Mouse (Mus musculus) gastrocnemius, adult 2 months (tissue): ENCODE measurements around the gene Taar4. TPM values are rescaled to one million over a fixed set of nuclear protein-coding genes. Genes with fewer than 3 reads are reported as not detected.

Experiments used
- DNase-seq: peaks from one replicate; pipeline ENCODE4 v3.0.0; 2022
- H3K27ac ChIP-seq: fragments of 200-600 bp; 2 replicates; pipeline ENCODE4 v1.8.1; 2022; ENCODE audit warnings: mild to moderate bottlenecking
- H3K4me3 ChIP-seq: fragments of 200-600 bp; 2 replicates; pipeline ENCODE4 v1.8.1; 2022; ENCODE audit warnings: mild to moderate bottlenecking, moderate library complexity
- CTCF ChIP-seq: fragments of 200-600 bp; IDR thresholded peaks from 2 replicates; pipeline ENCODE4 v1.8.1; 2022; ENCODE audit warnings: antibody characterized with exemption, mild to moderate bottlenecking, moderate library complexity
- intact Hi-C: fragments of 180-260 bp; cut with DNase I; formaldehyde crosslinking; loops from one replicate; pipeline ENCODE4 v1.15.1; 2025
- total RNA-seq, 2 experiments: library from RNA; stranded (reverse); gene quantifications; 2 replicates each; pipeline ENCODE4 v1.2.3; 2021

Gene Taar4
- total RNA-seq, 2 experiments from 2014 or later: not detected

DNA sequence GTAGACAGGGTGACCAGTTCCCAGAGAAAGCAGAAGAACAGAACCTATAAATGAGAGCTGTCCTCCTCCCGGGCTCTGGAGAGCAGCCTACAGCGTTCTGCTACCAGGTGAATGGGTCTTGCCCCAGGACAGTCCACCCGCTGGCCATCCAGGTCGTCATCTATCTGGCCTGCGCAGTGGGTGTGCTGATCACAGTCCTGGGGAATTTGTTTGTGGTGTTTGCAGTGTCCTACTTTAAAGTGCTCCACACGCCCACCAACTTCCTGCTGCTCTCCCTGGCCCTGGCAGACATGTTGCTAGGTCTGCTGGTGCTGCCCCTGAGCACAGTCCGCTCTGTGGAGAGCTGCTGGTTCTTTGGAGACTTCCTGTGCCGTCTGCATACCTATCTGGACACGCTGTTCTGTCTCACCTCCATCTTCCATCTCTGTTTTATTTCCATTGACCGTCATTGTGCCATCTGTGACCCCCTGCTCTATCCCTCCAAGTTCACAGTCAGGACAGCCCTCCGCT lies 10.4 kb downstream of the Taar4 start, which contains the start of gene Taar5:
Gene Taar5, plus strand, starts transcription at position 51 of the 510 bp plus-strand sequence.
- intact Hi-C loops: no loop called here
- no peak within 1 kb of the TSS for H3K4me3 ChIP-seq
- no peak for TF ChIP-seq CTCF
- DNase-seq: no peak
- H3K27ac ChIP-seq: no peak within 1 kb of the TSS

DNA sequence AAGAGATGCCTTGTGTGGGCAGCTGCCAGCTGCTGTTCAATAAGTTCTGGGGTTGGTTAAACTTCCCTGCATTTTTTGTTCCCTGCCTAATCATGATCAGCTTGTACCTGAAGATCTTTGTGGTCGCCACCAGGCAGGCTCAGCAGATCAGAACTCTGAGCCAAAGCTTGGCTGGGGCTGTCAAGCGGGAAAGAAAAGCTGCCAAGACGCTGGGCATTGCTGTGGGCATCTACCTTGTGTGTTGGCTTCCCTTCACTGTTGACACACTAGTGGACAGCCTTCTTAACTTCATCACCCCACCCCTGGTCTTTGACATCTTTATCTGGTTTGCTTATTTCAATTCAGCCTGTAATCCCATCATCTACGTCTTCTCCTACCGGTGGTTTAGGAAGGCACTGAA lies 11.0 kb downstream of the Taar4 start:
- no peak for DNase-seq
- intact Hi-C loops: no loop called here
- H3K4me3 ChIP-seq: no peak overlapping the region
- no peak for TF ChIP-seq CTCF
- H3K27ac ChIP-seq: no peak overlapping the region

DNA sequence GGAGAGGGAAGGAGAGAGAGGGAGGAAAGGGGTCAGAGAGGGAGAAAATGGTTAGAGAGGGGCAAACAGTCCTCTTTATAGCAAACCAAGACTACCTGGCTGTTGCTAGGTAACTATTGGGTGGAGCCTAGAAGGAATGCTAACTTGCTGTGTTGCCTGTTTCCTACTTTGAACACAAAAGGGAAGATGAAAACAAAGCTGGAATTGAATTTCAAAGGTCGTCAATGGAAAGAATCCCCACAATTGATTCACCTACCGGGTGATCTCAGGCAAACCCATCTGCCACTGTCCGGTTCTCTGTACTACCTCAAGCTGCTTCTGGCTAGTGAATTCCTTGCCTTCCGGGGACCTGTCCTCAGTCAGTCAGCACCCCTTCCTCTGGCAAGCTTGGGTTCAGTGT lies 17.7 kb downstream of the Taar4 start:
- no peak for DNase-seq
- Histone ChIP-seq H3K27ac (no peak overlapping the region), H3K4me3 (no peak overlapping the region)
- no peak for TF ChIP-seq CTCF
- intact Hi-C loops: loop anchor here (5.0 kb wide), 1 partner anchor 154 kb away; no protein-coding TSS in a partner anchor

- TF ChIP-seq CTCF: peak; percentile 58
- Histone ChIP-seq H3K27ac (no peak overlapping the region), H3K4me3 (no peak overlapping the region)
- intact Hi-C loops: loop anchor here (1.0 to 5.0 kb wide), 2 partner anchors 132 to 153 kb away; no protein-coding TSS in a partner anchor
- peak; percentile 68 for DNase-seq
These were observed 18.8 kb downstream of the Taar4 start for GRCm38 (mm10) chr10:23978901-23979705.

DNA sequence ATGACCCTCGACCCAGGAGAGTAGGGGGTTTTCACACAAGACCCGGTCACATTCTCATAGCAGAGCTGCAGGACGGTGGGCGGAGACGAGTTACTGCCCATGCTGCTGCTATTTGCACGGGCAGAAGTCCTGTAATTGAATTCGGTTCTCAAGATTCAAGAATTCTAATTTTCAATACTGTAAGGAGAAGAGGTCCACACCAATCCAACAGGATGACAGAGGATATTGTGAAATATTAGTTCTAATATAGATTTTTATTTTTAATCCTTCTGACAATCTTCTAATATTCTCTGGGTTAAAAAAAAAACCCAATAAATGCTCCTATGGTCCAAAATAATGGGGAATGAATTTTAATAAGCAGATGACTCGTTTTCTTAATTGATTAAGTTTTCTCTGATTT lies 25.3 kb downstream of the Taar4 start, which contains the start of gene Taar6:
Gene Taar6, minus strand, starts transcription at position 101 of the 400 bp plus-strand sequence.
- intact Hi-C loops: no loop called here
- no peak within 1 kb of the TSS for H3K27ac ChIP-seq
- no peak within 1 kb of the TSS for H3K4me3 ChIP-seq
- no peak for DNase-seq
- no peak for TF ChIP-seq CTCF

GRCm38 (mm10) chr10:23986419-23986818 lies 26.1 kb downstream of the Taar4 start:
- H3K27ac ChIP-seq: no peak overlapping the region
- intact Hi-C loops: no loop called here
- no peak for TF ChIP-seq CTCF
- H3K4me3 ChIP-seq: no peak overlapping the region
- DNase-seq: no peak

GRCm38 (mm10) chr10:23993381-23993780 lies 33.1 kb downstream of the Taar4 start, which contains the start of gene Taar7a:
Gene Taar7a (minus strand): TSS chr10:23993481.
- intact Hi-C loops: no loop called here
- TF ChIP-seq CTCF: no peak
- Histone ChIP-seq H3K4me3 (no peak within 1 kb of the TSS), H3K27ac (no peak within 1 kb of the TSS)
- no peak for DNase-seq

DNA sequence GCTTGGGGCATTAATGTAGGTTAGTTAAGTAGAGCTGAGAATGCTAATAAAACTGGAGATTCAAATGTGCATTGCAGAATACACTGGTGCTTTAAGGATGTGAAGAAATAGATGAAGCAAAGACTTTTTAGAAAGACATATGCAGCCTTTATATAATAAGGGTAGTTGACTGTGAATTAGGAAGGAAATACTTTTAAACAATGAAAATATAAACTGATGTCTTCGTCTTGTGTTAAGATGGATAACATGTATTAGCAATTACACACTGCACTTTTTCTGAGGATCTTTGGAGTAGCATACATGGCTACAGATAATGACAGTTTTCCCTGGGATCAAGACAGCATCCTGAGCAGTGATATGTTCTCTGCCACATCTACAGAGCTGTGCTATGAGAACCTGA lies 39.3 kb downstream of the Taar4 start, which contains the start of gene Taar7b:
Gene Taar7b, plus strand, starts transcription at position 301 of the 400 bp plus-strand sequence.
- DNase-seq: no peak
- intact Hi-C loops: no loop called here
- Histone ChIP-seq H3K4me3 (no peak within 1 kb of the TSS), H3K27ac (no peak within 1 kb of the TSS)
- no peak for TF ChIP-seq CTCF

DNA sequence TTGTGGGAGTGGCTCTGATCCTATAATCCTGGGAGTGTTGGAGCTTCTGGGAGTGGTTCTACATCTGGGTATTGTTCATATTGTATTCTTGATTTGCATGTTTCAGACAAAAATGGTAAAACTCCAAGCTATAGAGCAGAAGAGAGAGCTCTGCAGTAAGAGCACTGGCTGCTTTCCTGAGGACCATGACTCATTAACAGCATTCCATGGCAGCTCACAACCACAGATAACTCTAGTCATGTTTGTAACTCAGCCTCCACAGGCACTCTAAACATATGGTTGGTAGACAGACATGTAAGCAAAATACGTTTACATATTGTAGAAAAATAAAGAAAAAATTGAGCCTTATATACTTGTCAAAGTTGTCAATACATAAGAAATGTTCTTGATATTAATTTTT lies 46.1 kb downstream of the Taar4 start:
- no peak for DNase-seq
- TF ChIP-seq CTCF: no peak
- Histone ChIP-seq H3K27ac (no peak overlapping the region), H3K4me3 (no peak overlapping the region)
- intact Hi-C loops: no loop called here

GRCm38 (mm10) chr10:24007034-24007433 lies 46.7 kb downstream of the Taar4 start:
- no peak overlapping the region for H3K4me3 ChIP-seq
- no peak overlapping the region for H3K27ac ChIP-seq
- no peak for TF ChIP-seq CTCF
- intact Hi-C loops: no loop called here
- DNase-seq: no peak

DNA sequence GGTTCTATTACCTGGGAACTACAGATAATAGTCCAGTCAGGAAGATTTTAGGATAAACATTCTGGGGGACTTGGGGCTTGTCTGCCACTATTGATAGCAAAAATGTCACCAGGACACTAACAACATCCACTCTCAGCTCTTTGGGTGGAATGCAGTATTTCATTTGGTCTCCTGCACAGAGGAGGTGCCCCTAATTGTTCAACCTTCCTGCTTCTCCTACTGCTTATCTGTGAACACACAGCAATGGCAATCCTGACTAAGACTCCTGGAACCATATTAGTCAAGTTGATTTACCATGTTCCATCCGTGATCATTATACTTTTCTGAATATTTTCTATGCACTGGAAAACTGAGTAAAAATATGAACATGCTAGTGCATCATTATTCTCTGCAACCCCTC lies 47.8 kb downstream of the Taar4 start:
- no peak for DNase-seq
- Histone ChIP-seq H3K4me3 (no peak overlapping the region), H3K27ac (no peak overlapping the region)
- intact Hi-C loops: no loop called here
- TF ChIP-seq CTCF: no peak

Other genes with a start within 250 kb of the Taar4 start
- 100 to 1,000 TPM; 215 to 230 TPM for gene Rps12, start 173.2 kb upstream of the Taar4 start, total RNA-seq
- 1 to 10 TPM; 5.5 to 6.2 TPM for gene Slc18b1, start 163.5 kb upstream of the Taar4 start, total RNA-seq
- gene Vnn3, start 109.0 kb upstream of the Taar4 start, total RNA-seq: not detected
- gene Vnn1, start 65.8 kb upstream of the Taar4 start, total RNA-seq: under 1 TPM; 0.17 to 0.23 TPM
- not detected for gene Taar1, start 40.1 kb upstream of the Taar4 start, total RNA-seq
- gene Taar2, start 21.9 kb upstream of the Taar4 start, total RNA-seq: not detected
- not detected for gene Taar3, start 10.9 kb upstream of the Taar4 start, total RNA-seq
- gene Taar5, start 10.2 kb downstream of the Taar4 start, total RNA-seq: not detected
- gene Taar6, start 25.2 kb downstream of the Taar4 start, total RNA-seq: not detected
- not detected for gene Taar7a, start 33.0 kb downstream of the Taar4 start, total RNA-seq
- not detected for gene Taar7b, start 39.4 kb downstream of the Taar4 start, total RNA-seq
- not detected for gene Taar7d, start 66.7 kb downstream of the Taar4 start, total RNA-seq
- not detected for gene Taar7e, start 77.1 kb downstream of the Taar4 start, total RNA-seq
- not detected for gene Taar7f, start 89.0 kb downstream of the Taar4 start, total RNA-seq
- not detected for gene Taar8a, start 116.0 kb downstream of the Taar4 start, total RNA-seq
- not detected for gene Taar8b, start 131.8 kb downstream of the Taar4 start, total RNA-seq
- not detected for gene Taar8c, start 141.4 kb downstream of the Taar4 start, total RNA-seq
- gene Taar9, start 149.0 kb downstream of the Taar4 start, total RNA-seq: not detected
- 10 to 100 TPM; 21.7 to 26.1 TPM for gene Stx7, start 188.8 kb downstream of the Taar4 start, total RNA-seq